Mouse (Mus musculus) midbrain, embryonic 10.5 days (tissue): ENCODE results near the gene Olfr971. TPM values are rescaled to one million over a fixed set of nuclear protein-coding genes. Genes with fewer than 3 reads are reported as not detected.
"Not testable (repeated sequence)": the region's sequence is repeated elsewhere in the genome, so short reads cannot be mapped to it uniquely, and the experiment has no call there.

ENCODE experiments used
- DNase-seq: peaks from one replicate; pipeline ENCODE4 v3.0.0-alpha.2; 2017; ENCODE audit warnings: low spot score
- H3K27ac ChIP-seq: fragments of 300-500 bp; sonication (generic); replicated peaks from 2 replicates; pipeline ENCODE4 v1.5.1; 2016; ENCODE audit warnings: mild to moderate bottlenecking
- H3K27me3 ChIP-seq: fragments of 300-500 bp; sonication (generic); 2 replicates; pipeline ENCODE4 v1.6.1; 2016; ENCODE audit warnings: low read depth, mild to moderate bottlenecking; ENCODE audit not compliant: poor library complexity, severe bottlenecking
- H3K36me3 ChIP-seq: fragments of 300-500 bp; sonication (generic); 2 replicates; pipeline ENCODE4 v1.6.1; 2016; ENCODE audit warnings: mild to moderate bottlenecking, moderate library complexity
- H3K4me1 ChIP-seq: fragments of 300-500 bp; sonication (generic); 2 replicates; pipeline ENCODE4 v1.6.1; 2016
- H3K4me3 ChIP-seq: fragments of 300-500 bp; sonication (generic); 2 replicates; pipeline ENCODE4 v1.5.1; 2016; ENCODE audit warnings: mild to moderate bottlenecking, moderate library complexity
- H3K9me3 ChIP-seq: fragments of 300-500 bp; sonication (generic); replicated peaks from 2 replicates; pipeline ENCODE4 v1.6.1; 2016; ENCODE audit warnings: mild to moderate bottlenecking
- WGBS: fragments of 180-500 bp; shearing (Covaris S2); methylation state at CpG from one replicate; pipeline ENCODE4 v1.1.7; 2016; 5-methylcytosine and 5-hydroxymethylcytosine counted together
- polyA plus RNA-seq: library from polyadenylated mRNA; unstranded; fragments of >200 nt; fragmentation: Nextera tagmentation; extraction: Ambion mirVana; gene quantifications from 2 replicates; pipeline ENCODE4 v1.2.1, GENCODE M21; 2016

The Olfr971 gene
- not detected in 2 replicates for polyA plus RNA-seq

DNA sequence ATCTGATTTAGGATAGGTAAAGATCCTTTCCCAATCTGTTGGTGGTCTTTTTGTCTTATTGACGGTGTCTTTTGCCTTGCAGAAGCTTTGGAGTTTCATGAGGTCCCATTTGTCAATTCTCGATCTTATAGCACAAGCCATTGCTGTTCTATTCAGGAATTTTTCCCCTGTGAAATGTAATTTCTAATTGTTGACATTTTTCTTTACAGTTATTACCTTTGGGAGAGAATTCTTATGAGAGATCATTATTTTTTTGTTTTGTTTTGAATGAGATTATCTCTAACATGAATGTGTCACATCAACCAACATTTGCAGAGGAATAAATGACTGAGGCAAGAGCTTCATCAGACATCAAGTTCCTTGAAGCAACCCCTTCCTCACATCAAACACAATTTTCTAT, at the start of gene Olfr971:
Gene Olfr971, plus strand, starts transcription at position 301 of the 400 bp plus-strand sequence.
- DNase-seq, H3K4me3 ChIP-seq, H3K9me3 ChIP-seq, H3K27me3 ChIP-seq, H3K27ac ChIP-seq, H3K36me3 ChIP-seq, H3K4me1 ChIP-seq: not testable (repeated sequence)
- WGBS, result 95% methylated on average over 2 of the region's 2 CpGs

DNA sequence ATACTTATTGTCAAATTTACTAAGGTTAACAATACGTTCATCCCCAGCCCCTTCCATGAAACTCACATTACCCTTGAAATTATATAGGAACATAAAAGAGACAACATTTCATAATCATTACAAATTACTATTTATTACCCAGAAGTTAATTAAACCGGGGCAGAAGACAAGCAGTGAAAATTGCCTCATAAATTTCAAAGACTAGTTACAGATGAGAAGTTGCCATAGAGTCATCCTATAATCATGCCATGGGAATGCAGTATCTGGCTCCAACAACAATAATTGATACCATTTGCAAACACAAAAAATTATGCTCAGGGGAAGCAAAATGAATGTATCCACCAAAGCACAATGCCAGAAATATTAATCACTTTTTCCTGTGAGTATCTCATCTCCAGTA, 46.1 kb upstream of the Olfr971 start, which contains the start of gene Olfr969:
Gene Olfr969, plus strand, starts transcription at position 388 of the 400 bp plus-strand sequence.
- no peak within 1 kb of the TSS for H3K27ac ChIP-seq
- DNase-seq, result no peak
- H3K36me3 ChIP-seq, result no peaks in the 10 kb centered on the region
- H3K4me1 ChIP-seq, result no peaks in the 10 kb centered on the region
- H3K9me3 ChIP-seq, result no peaks in the 10 kb centered on the region
- no peaks in the 10 kb centered on the region for H3K27me3 ChIP-seq
- no peak within 1 kb of the TSS for H3K4me3 ChIP-seq
- 88% methylated on average over 2 of the region's 2 CpGs for WGBS

DNA sequence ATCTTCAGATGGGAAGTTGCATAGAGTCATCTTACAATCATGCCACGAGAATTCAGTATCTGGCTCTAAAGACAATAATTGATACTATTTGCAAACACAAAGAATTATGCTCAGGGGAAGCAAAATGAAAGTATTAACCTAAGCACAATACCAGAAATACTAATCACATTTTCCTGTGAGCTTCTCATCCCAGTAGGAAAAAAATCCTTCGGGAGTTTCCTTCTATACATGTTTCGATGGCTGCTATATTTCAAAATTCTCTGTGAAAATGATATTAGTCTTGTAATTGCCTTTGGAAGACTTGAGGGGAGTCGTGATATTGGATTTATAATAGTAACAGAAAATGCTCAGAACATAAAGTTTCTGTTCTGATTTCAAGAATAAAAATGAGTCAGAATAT, 28.1 kb upstream of the Olfr971 start, which contains the start of gene Olfr970:
Gene Olfr970, plus strand, starts transcription at position 301 of the 400 bp plus-strand sequence.
- H3K9me3 ChIP-seq, result no peaks in the 10 kb centered on the region
- H3K27ac ChIP-seq, result no peak within 1 kb of the TSS
- WGBS, result 86% methylated on average over 4 of the region's 4 CpGs
- no peak for DNase-seq
- H3K4me3 ChIP-seq, result no peak within 1 kb of the TSS
- no peaks in the 10 kb centered on the region for H3K36me3 ChIP-seq
- no peaks in the 10 kb centered on the region for H3K4me1 ChIP-seq
- H3K27me3 ChIP-seq, result no peaks in the 10 kb centered on the region

DNA sequence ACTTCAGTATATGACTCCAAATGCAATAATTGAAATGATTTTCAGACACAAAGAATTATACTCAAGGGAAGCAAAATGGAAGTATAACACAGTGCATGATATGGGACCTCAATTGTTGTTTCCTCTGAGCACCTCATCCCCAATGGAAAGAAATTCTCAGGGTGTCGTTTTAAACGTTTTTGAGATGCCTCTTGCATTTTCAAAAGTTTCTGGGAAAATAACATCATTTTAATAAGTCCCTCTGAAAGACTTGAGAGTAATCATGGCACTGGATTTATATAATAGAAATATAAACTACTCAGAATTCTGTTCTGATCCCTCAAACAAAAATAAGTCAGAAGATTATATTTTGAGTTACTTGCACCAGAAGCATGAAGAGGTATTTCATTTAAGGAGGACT, 29.4 kb downstream of the Olfr971 start, which contains the start of gene Olfr972:
Gene Olfr972, plus strand, starts transcription at position 301 of the 400 bp plus-strand sequence.
- H3K9me3 ChIP-seq, result no peaks in the 10 kb centered on the region
- H3K27ac ChIP-seq, result no peak within 1 kb of the TSS
- no peak within 1 kb of the TSS for H3K4me3 ChIP-seq
- WGBS, result 73% methylated on average over 2 of the region's 2 CpGs
- no peak for DNase-seq
- H3K36me3 ChIP-seq, result no peaks in the 10 kb centered on the region
- no peaks in the 10 kb centered on the region for H3K27me3 ChIP-seq
- no peaks in the 10 kb centered on the region for H3K4me1 ChIP-seq

DNA sequence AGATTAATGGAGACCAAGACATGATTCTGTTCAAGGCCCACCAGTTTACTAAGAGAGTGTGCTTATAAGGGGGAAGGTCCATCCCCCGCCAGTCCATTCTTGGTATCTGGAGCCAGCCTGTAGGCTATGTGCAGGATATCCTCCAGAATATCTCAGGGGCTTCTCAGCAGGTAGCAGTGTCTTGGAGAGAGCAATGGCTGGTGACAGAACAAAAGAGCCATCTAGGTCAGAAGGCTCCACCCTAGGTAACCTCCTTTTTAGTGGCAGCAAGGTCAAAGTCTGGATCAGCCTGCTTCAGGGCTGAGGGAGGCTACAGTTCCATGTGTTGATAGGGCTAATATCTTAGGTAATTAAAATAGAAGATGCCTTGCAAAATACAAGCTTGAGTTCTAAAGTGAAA, 35.3 kb downstream of the Olfr971 start:
- H3K27me3 ChIP-seq, DNase-seq, H3K4me1 ChIP-seq, H3K4me3 ChIP-seq, H3K27ac ChIP-seq, H3K9me3 ChIP-seq, H3K36me3 ChIP-seq: not testable (repeated sequence)
- 85% methylated on average over 1 of the region's 1 CpGs for WGBS

DNA sequence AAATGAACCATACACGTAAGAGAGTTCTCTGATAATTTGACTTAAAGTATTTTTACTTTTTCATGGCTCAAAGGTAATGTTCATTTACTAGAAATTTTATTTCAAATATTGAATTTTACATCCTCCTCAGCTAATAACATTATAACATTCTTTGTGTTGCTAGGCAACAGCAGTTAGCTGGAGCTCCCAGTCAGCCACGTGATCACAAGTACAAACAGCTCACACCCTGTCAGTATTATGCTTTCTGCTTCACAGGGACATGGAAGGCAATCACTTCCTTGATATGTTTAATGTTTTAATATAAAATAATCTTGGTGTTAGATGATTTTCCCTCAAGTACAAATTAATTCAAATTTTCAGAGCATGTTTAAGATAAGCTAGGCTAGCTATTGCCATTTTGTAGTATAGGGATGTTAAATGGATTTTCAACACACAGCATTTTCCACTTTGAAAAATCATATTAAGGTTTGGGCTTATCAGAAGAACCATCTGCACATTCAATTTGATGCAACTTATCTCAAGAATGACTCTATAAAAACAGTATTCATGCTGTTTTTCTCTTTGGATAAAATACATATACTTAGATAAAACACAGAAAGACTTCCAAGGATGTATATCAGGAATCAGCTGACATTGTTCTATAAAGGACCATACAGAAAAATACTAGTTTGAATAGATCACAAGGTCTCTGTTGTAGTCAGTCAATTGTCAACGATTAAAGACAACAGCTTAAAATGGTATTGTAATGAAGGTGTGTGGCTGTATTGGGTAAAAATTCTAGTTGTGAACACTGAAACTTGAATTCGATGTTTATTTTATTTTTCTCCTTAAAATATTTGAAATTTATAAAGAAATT, 41.1 kb downstream of the Olfr971 start:
- no CpG with 5 or more reads among the region's 4 CpGs for WGBS

More for the DNA sequence above, 41.1 kb downstream of the Olfr971 start:
- H3K4me3 ChIP-seq, H3K27me3 ChIP-seq, H3K27ac ChIP-seq, DNase-seq, H3K4me1 ChIP-seq, H3K36me3 ChIP-seq, H3K9me3 ChIP-seq: not testable (repeated sequence)

Other genes with a start within 250 kb of the Olfr971 start
- gene AW551984, start 232.5 kb upstream of the Olfr971 start, polyA plus RNA-seq, result 6.0 and 9.9 TPM in 2 replicates
- not detected in 2 replicates for gene Olfr148, start 226.2 kb upstream of the Olfr971 start, polyA plus RNA-seq
- not detected in 2 replicates for gene Olfr960, start 215.5 kb upstream of the Olfr971 start, polyA plus RNA-seq
- gene Olfr961, start 191.8 kb upstream of the Olfr971 start, polyA plus RNA-seq, result not detected in 2 replicates
- not detected in 2 replicates for gene Olfr963, start 169.7 kb upstream of the Olfr971 start, polyA plus RNA-seq
- not detected in 2 replicates for gene Olfr149, start 129.8 kb upstream of the Olfr971 start, polyA plus RNA-seq
- gene Olfr965, start 125.5 kb upstream of the Olfr971 start, polyA plus RNA-seq, result not detected in 2 replicates
- not detected in 2 replicates for gene Olfr150, start 105.9 kb upstream of the Olfr971 start, polyA plus RNA-seq
- not detected in 2 replicates for gene Olfr967, start 90.6 kb upstream of the Olfr971 start, polyA plus RNA-seq
- not detected in 2 replicates for gene Olfr968, start 53.6 kb upstream of the Olfr971 start, polyA plus RNA-seq
- not detected in 2 replicates for gene Olfr969, start 45.9 kb upstream of the Olfr971 start, polyA plus RNA-seq
- not detected in 2 replicates for gene Olfr970, start 28.0 kb upstream of the Olfr971 start, polyA plus RNA-seq
- not detected in 2 replicates for gene Olfr972, start 29.5 kb downstream of the Olfr971 start, polyA plus RNA-seq
- gene Olfr229, start 70.5 kb downstream of the Olfr971 start, polyA plus RNA-seq, result not detected in 2 replicates
- not detected in 2 replicates for gene Olfr974, start 100.6 kb downstream of the Olfr971 start, polyA plus RNA-seq
- gene Olfr975, start 115.2 kb downstream of the Olfr971 start, polyA plus RNA-seq, result not detected in 2 replicates
- gene Olfr976, start 124.3 kb downstream of the Olfr971 start, polyA plus RNA-seq, result not detected in 2 replicates
- gene Olfr978, start 155.2 kb downstream of the Olfr971 start, polyA plus RNA-seq, result not detected in 2 replicates
- not detected in 2 replicates for gene Olfr979, start 166.6 kb downstream of the Olfr971 start, polyA plus RNA-seq
- gene Olfr980, start 172.7 kb downstream of the Olfr971 start, polyA plus RNA-seq, result not detected in 2 replicates
- gene Olfr981, start 184.6 kb downstream of the Olfr971 start, polyA plus RNA-seq, result not detected in 2 replicates
- not detected in 2 replicates for gene Olfr982, start 237.0 kb downstream of the Olfr971 start, polyA plus RNA-seq